Mouse (Mus musculus): ENCODE data around the gene Cnih1.

Gene Cnih1

GRCm38 (mm10) chr14:46803259-46803658, 15.0 kb upstream of the Cnih1 start:
- TF ChIP-seq GATA4 (IDR thresholded peaks at IDR 0.05; ENCODE audit: insufficient replicate concordance, low read length): no peak

GRCm38 (mm10) chr14:46800684-46801345, 12.6 kb upstream of the Cnih1 start:
- no peak for TF ChIP-seq GATA4 (IDR thresholded peaks at IDR 0.05; ENCODE audit: insufficient replicate concordance, low read length)

GRCm38 (mm10) chr14:46794157-46794556, 5.9 kb upstream of the Cnih1 start:
- TF ChIP-seq GATA4 (IDR thresholded peaks at IDR 0.05; ENCODE audit: insufficient replicate concordance, low read length): no peak

- no peak for TF ChIP-seq GATA4 (IDR thresholded peaks at IDR 0.05; ENCODE audit: insufficient replicate concordance, low read length)
Observed at GRCm38 (mm10) chr14:46790723-46791122, 2.5 kb upstream of the Cnih1 start.

GRCm38 (mm10) chr14:46790303-46790702, 2.1 kb upstream of the Cnih1 start:
- no peak for TF ChIP-seq GATA4 (IDR thresholded peaks at IDR 0.05; ENCODE audit: insufficient replicate concordance, low read length)

- TF ChIP-seq GATA4 (IDR thresholded peaks at IDR 0.05; ENCODE audit: insufficient replicate concordance, low read length): peak; percentile 11; the same call in 1 of the 2 replicates
Observed at GRCm38 (mm10) chr14:46788505-46788901, 292 bp upstream of the Cnih1 start.

- no peak for TF ChIP-seq GATA4 (IDR thresholded peaks at IDR 0.05; ENCODE audit: insufficient replicate concordance, low read length)
Observed at GRCm38 (mm10) chr14:46787454-46787786, 791 bp downstream of the Cnih1 start.

- TF ChIP-seq GATA4 (IDR thresholded peaks at IDR 0.05; ENCODE audit: insufficient replicate concordance, low read length): no peak
Observed at GRCm38 (mm10) chr14:46785247-46785646, 3.0 kb downstream of the Cnih1 start.

GRCm38 (mm10) chr14:46783327-46783926, 4.8 kb downstream of the Cnih1 start:
- TF ChIP-seq GATA4 (IDR thresholded peaks at IDR 0.05; ENCODE audit: insufficient replicate concordance, low read length): no peak

- no peak for TF ChIP-seq GATA4 (IDR thresholded peaks at IDR 0.05; ENCODE audit: insufficient replicate concordance, low read length)
Observed at GRCm38 (mm10) chr14:46782187-46782828, 5.9 kb downstream of the Cnih1 start.

- TF ChIP-seq GATA4 (IDR thresholded peaks at IDR 0.05; ENCODE audit: insufficient replicate concordance, low read length): no peak
Observed at GRCm38 (mm10) chr14:46781086-46781485, 7.1 kb downstream of the Cnih1 start.

- TF ChIP-seq GATA4 (IDR thresholded peaks at IDR 0.05; ENCODE audit: insufficient replicate concordance, low read length): no peak
Observed at GRCm38 (mm10) chr14:46779217-46779616, 9.0 kb downstream of the Cnih1 start.

- TF ChIP-seq GATA4 (IDR thresholded peaks at IDR 0.05; ENCODE audit: insufficient replicate concordance, low read length): no peak
Observed at GRCm38 (mm10) chr14:46778756-46779155, 9.5 kb downstream of the Cnih1 start.

- no peak for TF ChIP-seq GATA4 (IDR thresholded peaks at IDR 0.05; ENCODE audit: insufficient replicate concordance, low read length)
Observed at GRCm38 (mm10) chr14:46770036-46770435, 18.2 kb downstream of the Cnih1 start.

- no peak for TF ChIP-seq GATA4 (IDR thresholded peaks at IDR 0.05; ENCODE audit: insufficient replicate concordance, low read length)
Observed at GRCm38 (mm10) chr14:46767116-46767515, 21.1 kb downstream of the Cnih1 start.

- no peak for TF ChIP-seq GATA4 (IDR thresholded peaks at IDR 0.05; ENCODE audit: insufficient replicate concordance, low read length)
Observed at GRCm38 (mm10) chr14:46761186-46761585, 27.0 kb downstream of the Cnih1 start.
